In genomic region chr13:41000140-41000925, GRCm38 (mm10) we compare ENCODE assay signal across 8 mouse cellular contexts. TPM values are rescaled to one million over a fixed set of nuclear protein-coding genes. Genes with fewer than 3 reads are reported as not detected.
DNase-seq lines count a peak whose midpoint lies in the region; ATAC-seq and TF ChIP-seq lines count a peak whose summit lies in the region.

No protein-coding gene starts in this region.

- H3K27me3 ChIP-seq in intestine, embryonic 15.5 days (replicated peaks) = no peaks in the 10 kb centered on the region
- H3K27me3 ChIP-seq in liver, embryonic 12.5 days (replicated peaks) = no peaks in the 10 kb centered on the region
- no peaks in the 10 kb centered on the region for H3K27me3 ChIP-seq in myocyte (ENCODE audit: control insufficient read depth, insufficient read depth, insufficient read length)

- H3K27ac ChIP-seq in intestine, embryonic 15.5 days = peak overlapping the region; percentile 97
- H3K27ac ChIP-seq in liver, embryonic 12.5 days = peak overlapping the region; percentile 90

- H3K4me1 ChIP-seq in intestine, embryonic 15.5 days (replicated peaks) = peaks cover 11% of the 10 kb centered on the region; the same call in 1 of the 2 replicates
- peaks cover 43% of the 10 kb centered on the region for H3K4me1 ChIP-seq in liver, embryonic 12.5 days

- H3K9me3 ChIP-seq in intestine, embryonic 15.5 days = no peaks in the 10 kb centered on the region
- H3K9me3 ChIP-seq in liver, embryonic 12.5 days (replicated peaks) = no peaks in the 10 kb centered on the region

- DNase-seq in ovary, postnatal 10 days (ENCODE audit: low spot score) = peak; percentile 46
- DNase-seq in ovary, adult 18-20 months (ENCODE audit: low spot score) = no peak
- DNase-seq in cerebellum, adult 9-10 months = peak; percentile 44
- DNase-seq in frontal cortex, postnatal 36 days (ENCODE audit: low spot score in 2 of 2) = peak; percentile 19 to 46
- peak; percentile 43 for DNase-seq in thymus, postnatal 14 days

- 1% methylated on average over 25 of the region's 25 CpGs for WGBS in intestine, embryonic 15.5 days
- WGBS in liver, embryonic 12.5 days (ENCODE audit: insufficient replicate concordance) = under 1% methylated on average over 25 of the region's 25 CpGs

- H3K79me2 ChIP-seq in myocyte (ENCODE audit: control insufficient read depth, insufficient read depth) = peaks cover 39% of the 10 kb centered on the region

- H3K9ac ChIP-seq in intestine, embryonic 15.5 days = peak overlapping the region; percentile 79
- peak overlapping the region; percentile 85 for H3K9ac ChIP-seq in liver, embryonic 12.5 days

- peaks cover 2% of the 10 kb centered on the region; the same call in 1 of the 2 replicates for H3K36me3 ChIP-seq in intestine, embryonic 15.5 days
- H3K36me3 ChIP-seq in liver, embryonic 12.5 days = peaks cover 30% of the 10 kb centered on the region
- peaks cover 9% of the 10 kb centered on the region for H3K36me3 ChIP-seq in myocyte (ENCODE audit: control insufficient read depth, insufficient read depth)

- H3K4me3 ChIP-seq in intestine, embryonic 15.5 days (replicated peaks) = peak overlapping the region; percentile 73
- H3K4me3 ChIP-seq in liver, embryonic 12.5 days = peak overlapping the region; percentile 90
- peak overlapping the region; percentile 99 for H3K4me3 ChIP-seq in myocyte

- peak; percentile 66 for ATAC-seq in intestine, embryonic 15.5 days
- peak; percentile 15; the same call in 1 of the 2 replicates for ATAC-seq in liver, embryonic 12.5 days

- peak overlapping the region; percentile 92 for H3ac ChIP-seq in myocyte (ENCODE audit: control insufficient read depth, insufficient read length)

- peak; percentile 44 for TF ChIP-seq POLR2A in myocyte (IDR thresholded peaks at IDR 0.05; ENCODE audit: insufficient read length, low read depth)

- peak overlapping the region; percentile 87 for H3K4me2 ChIP-seq in intestine, embryonic 15.5 days (replicated peaks)
- peak overlapping the region; percentile 98 for H3K4me2 ChIP-seq in liver, embryonic 12.5 days
- peak overlapping the region; percentile 74 for H3K4me2 ChIP-seq in myocyte (ENCODE audit: low read depth)

TF ChIP-seq in myocyte, 11 proteins besides CTCF, POLR2A, EP300 and RAD21:
- no peak for TF ChIP-seq TCF12 (IDR thresholded peaks at IDR 0.05; ENCODE audit: insufficient read depth, poor library complexity, severe bottlenecking)
- no peak for TF ChIP-seq POLR2AphosphoS2 (IDR thresholded peaks at IDR 0.05; ENCODE audit: insufficient read length, low read depth)

RNA-seq across cellular contexts. Expression of gene Pak1ip1, which starts 0.5 kb away (rescaled TPM):
- polyA plus RNA-seq in intestine, embryonic 15.5 days (2015; fragmentation: Nextera tagmentation; extraction: Ambion mirVana) = 78.8 and 86.0 TPM in 2 replicates
- polyA plus RNA-seq in liver, embryonic 12.5 days (2016; fragmentation: Nextera tagmentation; extraction: Ambion mirVana) = 85.0 and 88.4 TPM in 2 replicates
- polyA plus RNA-seq in myocyte (2012; fragmentation: generic; extraction: Trizol) = 66.3 TPM

RNA-seq across cellular contexts. Expression of gene Tmem14c, which starts 15.8 kb away (rescaled TPM):
- polyA plus RNA-seq in intestine, embryonic 15.5 days (2015; fragmentation: Nextera tagmentation; extraction: Ambion mirVana) = 272 and 297 TPM in 2 replicates
- polyA plus RNA-seq in liver, embryonic 12.5 days (2016; fragmentation: Nextera tagmentation; extraction: Ambion mirVana) = 916 and 938 TPM in 2 replicates
- 201 TPM for polyA plus RNA-seq in myocyte (2012; fragmentation: generic; extraction: Trizol)
